Mouse (Mus musculus): Measurements from ENCODE around the gene Chid1.
A peak's percentile ranks its signal among the peaks of the same experiment; 100 is the strongest.

Gene Chid1

GRCm38 (mm10) chr7:141475805-141476158 lies 63.9 kb downstream of the Chid1 start:
- no peak for DNase-seq

- DNase-seq: peak; percentile 87
Measured at GRCm38 (mm10) chr7:141475011-141475804, 64.4 kb downstream of the Chid1 start, which contains the start of the genes Polr2l and Tspan4. Gene Polr2l, minus strand, starts transcription at chr7:141475132. Gene Tspan4, plus strand, starts transcription at chr7:141475240.

- no peak for DNase-seq
Measured at GRCm38 (mm10) chr7:141474160-141474559, 65.5 kb downstream of the Chid1 start.

- DNase-seq: no peak
Measured at GRCm38 (mm10) chr7:141472763-141473162, 66.9 kb downstream of the Chid1 start.

- DNase-seq: no peak
Measured at GRCm38 (mm10) chr7:141472226-141472625, 67.4 kb downstream of the Chid1 start.

GRCm38 (mm10) chr7:141471236-141471635 lies 68.4 kb downstream of the Chid1 start:
- no peak for DNase-seq

GRCm38 (mm10) chr7:141470637-141470944 lies 69.1 kb downstream of the Chid1 start:
- DNase-seq: no peak

DNA sequence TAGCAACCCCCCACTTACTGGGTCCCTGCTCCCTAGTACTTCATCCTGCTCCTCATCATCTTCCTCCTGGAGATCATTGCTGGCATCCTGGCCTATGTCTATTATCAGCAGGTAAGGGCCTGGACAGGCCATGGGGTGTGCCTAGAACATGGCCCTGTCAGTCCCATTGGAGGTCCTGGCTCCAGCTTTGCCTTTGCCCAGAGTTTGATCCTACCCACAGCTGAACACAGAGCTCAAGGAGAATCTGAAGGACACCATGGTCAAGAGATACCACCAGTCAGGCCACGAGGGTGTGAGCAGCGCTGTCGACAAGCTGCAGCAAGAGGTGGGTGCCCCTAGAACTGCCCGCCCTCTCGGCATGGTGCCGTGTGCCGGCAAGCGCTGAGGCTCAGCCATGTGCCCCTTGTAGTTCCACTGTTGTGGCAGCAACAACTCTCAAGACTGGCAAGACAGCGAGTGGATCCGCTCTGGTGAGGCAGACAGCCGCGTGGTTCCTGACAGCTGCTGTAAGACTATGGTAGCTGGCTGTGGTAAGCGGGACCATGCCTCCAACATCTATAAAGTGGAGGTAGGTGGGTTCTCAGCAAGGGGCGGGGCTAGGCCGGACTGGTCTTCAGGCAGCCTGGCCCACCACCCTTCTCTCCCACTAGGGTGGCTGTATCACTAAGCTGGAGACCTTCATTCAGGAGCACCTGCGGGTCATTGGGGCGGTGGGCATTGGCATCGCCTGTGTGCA lies 69.6 kb downstream of the Chid1 start:
- DNase-seq: no peak

DNA sequence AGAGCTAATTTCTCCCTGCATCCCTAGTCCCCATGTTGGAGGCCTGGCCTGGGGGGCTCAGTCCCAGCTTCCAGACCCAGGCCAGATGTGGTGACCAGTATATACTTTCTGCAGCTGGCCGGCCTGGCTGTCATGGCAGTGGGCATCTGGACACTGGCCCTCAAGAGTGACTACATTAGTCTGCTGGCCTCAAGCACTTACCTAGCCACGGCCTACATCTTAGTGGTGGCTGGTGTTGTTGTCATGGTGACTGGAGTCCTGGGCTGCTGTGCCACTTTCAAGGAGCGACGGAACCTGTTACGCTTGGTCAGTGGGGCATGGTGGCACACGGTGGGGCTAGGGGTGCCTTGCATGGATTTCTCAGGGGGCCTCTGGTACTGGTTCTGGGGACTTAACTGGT lies 70.3 kb downstream of the Chid1 start:
- no peak for DNase-seq

DNA sequence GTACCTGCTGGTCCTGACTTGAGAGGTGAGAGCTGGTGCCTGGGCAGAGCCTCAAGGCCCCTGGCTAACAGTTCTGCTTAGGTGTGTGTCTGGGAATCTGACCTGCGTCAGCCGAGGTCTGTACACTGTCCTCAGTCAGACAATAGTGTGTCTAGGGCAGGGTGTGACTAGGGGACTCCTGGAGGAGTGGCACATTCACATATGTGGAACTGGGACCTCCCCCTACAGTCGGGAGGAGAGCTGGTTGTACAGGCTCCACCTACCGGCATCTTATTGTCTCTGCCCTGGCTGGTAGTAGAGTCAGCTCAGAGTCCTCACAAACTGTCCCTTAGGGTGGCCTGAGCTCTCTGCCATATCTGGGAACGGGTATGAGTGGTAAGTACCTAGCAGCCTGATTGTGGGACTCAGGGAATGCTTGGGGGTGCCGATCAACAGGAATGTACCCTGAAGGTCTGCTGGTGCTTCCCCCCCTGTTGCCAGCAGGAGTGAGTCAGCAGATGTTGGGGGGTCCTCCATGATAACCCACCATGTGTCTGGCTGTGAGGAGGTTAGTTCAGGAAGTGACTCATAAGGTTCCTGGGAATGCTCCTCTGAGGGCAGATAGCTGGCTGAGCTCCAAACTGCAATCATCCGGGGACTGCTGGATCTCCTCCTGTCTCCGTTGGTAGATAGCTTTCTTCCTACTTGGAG lies 71.0 kb downstream of the Chid1 start:
- DNase-seq: no peak

DNA sequence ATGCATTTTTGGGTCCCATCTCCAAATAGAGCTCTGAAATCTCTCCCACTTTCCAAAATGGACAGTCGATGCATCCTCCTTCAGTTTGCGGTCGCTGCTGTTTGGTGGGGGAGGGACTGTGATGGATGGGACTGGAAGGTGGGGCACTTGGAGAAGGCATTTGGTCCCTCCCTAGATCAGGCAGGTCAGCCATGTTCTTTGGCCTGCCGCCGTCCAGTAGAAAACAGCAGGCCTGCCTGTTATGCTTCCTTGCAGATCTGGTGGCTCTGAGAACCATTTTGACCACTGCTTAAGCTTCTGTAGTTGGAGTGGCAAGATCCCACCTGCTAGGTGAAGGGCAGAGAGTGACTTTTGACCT lies 71.5 kb downstream of the Chid1 start:
- no peak for DNase-seq

DNA sequence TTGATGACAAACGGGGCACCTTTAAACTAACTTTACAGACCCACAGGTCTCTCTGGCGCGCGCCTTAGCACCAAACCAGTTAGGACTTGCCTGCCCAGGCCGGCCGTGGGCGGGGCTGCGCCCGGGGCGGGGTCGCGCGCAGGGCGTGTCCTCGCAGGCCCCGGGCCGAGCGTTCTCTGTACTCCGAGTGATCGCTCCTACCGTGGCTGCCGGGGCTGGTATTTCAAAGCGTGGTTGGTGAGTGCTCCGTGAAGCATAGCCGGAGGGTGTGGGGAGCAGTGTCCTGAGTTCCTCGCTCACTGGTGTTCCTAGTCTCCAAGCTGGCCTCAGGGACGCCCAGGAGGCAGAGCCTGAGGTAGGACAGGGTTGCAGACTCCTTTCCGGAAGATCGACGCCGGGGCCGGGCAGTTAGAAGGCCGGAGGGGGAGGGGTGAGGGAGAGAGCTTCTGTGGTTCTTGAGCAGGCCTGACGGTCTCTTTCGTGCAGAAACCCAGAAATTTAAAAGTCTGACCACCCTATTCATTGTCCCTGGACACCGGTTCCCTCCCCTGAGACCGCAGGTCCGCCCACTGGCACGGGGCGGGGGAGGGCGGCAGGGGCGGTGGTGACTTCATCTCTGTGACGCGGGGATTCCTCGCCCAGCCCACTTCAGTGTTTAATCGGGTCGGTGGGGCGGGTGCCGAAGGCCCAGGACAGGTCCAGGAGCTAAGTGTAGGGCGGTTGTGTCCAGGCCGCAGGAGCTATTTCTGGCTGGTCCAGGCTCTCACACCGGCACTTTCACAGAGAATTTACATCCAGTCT lies 72.2 kb downstream of the Chid1 start, which contains the start of gene Cd151:
Cd151 (plus strand) TSS at position 163 of the 801 bp plus-strand sequence.
- DNase-seq: no peak

DNA sequence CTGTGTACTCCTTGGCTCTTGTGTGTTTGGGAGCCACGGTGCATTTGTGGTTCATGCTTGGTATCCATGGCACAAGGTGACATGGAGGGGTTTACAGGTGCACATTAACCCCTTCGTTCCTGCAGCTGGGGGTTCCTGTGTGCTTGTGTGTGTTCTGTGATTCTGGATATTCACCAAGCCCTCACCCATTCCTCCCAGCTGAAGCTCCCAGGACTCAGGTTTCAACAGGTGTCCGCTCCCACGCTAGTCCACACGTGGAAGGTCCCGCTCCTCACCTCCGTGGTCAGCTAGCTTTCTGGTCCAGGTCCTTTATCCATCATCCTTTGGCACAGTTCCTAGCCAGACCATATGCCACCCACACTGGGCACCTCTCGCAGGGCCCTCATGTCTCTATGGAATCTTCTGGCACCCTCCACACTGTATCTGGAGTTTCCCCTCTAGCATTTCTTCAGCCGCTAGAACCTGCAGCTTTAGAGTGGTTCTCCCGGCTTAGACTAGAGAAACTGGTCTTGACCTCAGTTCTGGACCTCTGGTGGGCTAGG lies 73.0 kb downstream of the Chid1 start:
- no peak for DNase-seq

DNA sequence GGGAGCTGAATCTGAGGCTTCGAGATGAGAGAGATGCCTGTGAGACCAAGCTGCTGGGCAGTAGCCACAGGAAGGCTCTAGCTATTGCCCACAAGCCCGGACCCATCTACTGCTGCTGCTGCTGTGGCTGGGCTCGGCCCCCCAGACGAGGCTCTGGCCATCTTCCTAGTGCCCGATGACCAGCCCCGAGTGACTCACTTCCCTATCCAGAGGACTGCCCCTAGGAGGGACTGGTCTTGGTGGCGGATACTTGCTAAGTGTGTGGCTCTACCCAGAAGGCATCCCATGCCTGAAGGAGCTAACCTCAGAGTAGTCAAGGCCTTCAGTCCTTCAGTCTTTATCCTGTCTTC lies 73.6 kb downstream of the Chid1 start:
- no peak for DNase-seq

DNA sequence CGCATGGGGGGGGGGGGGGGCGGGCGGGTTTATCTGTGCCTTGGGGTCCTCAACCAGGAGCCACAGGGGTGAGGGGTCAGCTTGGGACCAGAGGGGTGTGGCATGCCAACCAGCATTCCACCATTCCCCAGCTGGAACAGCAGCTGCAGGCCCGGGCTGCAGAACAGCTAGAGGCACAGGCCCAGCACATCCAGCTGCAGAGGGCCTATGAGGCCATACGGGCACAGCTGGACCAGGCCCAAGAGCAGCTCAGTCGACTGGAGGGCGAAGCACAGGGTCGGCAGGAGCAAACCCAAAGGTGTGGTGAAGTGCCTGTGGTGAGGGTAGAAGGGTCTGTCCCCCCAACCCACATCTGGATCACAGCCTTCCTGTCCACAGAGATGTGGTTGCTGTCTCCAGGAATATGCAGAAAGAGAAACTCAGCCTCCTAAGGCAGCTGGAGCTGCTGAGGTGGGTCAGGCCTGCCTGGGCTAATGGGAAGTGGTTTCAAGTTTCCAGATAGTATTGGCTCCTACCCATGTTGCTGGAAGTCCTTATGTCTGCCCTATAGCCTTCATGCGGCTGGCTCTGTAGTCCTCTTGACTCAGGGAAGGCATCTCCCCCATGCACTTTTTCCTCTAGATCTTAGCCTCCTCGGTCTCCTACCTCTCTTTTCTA lies 74.1 kb downstream of the Chid1 start:
- DNase-seq: no peak

DNA sequence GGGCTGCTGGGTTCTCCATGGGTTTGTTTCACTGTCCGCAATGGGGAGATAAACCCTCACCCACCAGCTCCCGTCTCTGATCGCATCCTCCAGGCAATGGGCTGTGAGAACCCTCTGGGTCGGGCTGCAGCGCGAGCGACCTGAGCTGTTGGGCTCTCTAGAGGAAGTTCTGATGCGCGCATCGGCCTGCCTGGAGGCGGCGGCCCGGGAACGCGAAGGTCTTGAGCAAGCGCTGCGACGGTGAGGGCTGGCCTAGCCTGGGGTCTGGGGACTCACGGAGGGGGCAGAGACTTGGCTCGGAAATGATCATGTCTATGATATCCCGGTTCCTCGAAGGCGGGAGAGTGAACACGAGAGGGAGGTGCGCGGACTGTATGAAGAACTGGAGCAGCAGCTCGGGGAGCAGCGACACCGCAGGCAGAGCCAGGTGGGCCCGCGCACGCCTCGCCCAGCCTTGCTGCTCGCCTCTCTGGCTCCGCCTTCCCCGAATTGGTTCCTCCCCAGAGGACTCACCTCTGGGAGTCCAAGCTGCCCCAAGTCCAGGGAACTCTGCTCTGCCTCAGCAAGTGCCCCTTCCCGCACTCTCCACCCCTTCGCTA lies 75.0 kb downstream of the Chid1 start:
- no peak for DNase-seq

GRCm38 (mm10) chr7:141463824-141464602 lies 75.6 kb downstream of the Chid1 start:
- no peak for DNase-seq

- no peak for DNase-seq
Measured at GRCm38 (mm10) chr7:141462333-141462821, 77.3 kb downstream of the Chid1 start.

DNA sequence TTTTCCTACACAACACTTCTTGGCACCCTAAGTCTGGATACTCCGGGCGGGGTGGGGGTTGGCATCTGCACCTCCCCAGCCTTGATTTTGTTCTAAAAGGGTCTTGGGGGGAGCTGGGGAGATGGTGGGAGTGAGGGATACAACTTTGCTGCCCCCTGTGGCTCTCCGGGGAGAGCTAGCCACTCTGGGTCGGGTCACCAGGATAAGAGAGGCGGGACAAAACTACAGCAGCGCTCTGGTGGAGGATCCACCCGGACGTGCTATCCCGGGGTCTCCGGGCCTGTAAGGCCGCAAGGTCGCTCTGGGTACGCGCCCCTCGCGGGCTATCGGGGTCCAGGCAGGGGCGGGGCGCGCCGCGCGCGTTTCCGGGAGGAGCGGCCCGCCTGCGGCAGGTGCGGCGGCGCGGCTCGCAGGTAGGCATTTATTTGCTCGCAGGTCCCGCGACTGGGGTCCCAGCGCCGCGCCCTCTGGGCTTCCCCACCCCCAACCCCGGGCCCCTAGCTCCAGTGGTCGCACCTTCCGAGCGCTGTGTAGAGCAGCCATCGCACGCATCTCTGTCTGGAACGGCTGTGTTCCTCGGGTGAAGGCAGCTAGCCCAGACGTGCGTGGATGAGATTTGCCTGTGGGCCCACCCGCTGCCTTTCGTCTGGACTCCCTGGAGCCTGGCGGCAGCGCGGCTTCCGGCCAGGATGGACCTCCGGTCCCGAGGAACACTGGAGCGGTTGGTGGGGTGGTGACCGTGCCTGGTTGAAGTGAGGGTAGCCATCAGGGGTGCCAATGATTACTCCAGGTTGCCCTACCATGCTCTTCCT lies 77.9 kb downstream of the Chid1 start:
- DNase-seq: no peak
